Mouse (Mus musculus): ENCODE results near the gene Ppp4r1. TPM values are rescaled to one million over a fixed set of nuclear protein-coding genes. Genes with fewer than 3 reads are reported as not detected.

Gene Ppp4r1
- polyA plus RNA-seq, 1 experiment from 2014 or later, result 51.0 TPM

DNA sequence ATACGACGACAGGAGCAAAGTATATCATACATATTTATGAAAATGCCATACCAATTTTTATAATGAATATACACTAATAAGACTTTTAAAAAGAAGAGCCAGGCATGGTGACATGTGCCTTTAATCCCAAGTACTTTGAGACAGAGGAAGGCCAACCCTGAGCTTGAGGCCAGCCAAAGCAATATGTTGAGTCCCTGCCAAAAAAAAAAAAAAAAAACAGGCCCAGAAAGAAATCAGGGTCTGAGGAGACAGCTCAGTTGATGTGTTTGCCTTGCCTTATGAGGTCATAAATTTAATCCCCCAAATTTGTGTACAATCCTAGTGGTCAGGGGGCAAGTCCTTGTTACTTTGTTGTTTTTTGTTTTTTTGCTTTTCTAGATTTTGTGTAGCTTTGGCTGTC, 1.4 kb upstream of the Ppp4r1 start:
- Histone ChIP-seq H3K27ac (ENCODE audit: low read depth, low read length) (no peak overlapping the region), H3K4me2 (no peak overlapping the region), H3K9me3 (ENCODE audit: control insufficient read depth, low read length) (no peaks in the 10 kb centered on the region; the same call in 1 of the 2 replicates), H3K9ac (ENCODE audit: low read length) (no peak overlapping the region), H3K27me3 (ENCODE audit: control insufficient read depth, insufficient read depth, low read length) (no peaks in the 10 kb centered on the region), H3K36me3 (ENCODE audit: control insufficient read depth, insufficient read depth, low read length) (no peaks in the 10 kb centered on the region), H3K4me1 (ENCODE audit: control insufficient read depth, insufficient read depth, low read length) (peaks cover 11% of the 10 kb centered on the region), H3K4me3 (ENCODE audit: low read depth, low read length) (no peak overlapping the region)
- DNase-seq (ENCODE audit: low spot score, missing footprints) (no peak), ATAC-seq (ENCODE audit: low FRiP score) (no peak)
- 93% methylated on average over 2 of the region's 2 CpGs for WGBS

- Histone ChIP-seq H3K9me3 (ENCODE audit: control insufficient read depth, low read length) (no peaks in the 10 kb centered on the region; the same call in 1 of the 2 replicates), H3K36me3 (ENCODE audit: control insufficient read depth, insufficient read depth, low read length) (no peaks in the 10 kb centered on the region), H3K27ac (ENCODE audit: low read depth, low read length) (peak overlapping the region; percentile 99), H3K4me2 (peak overlapping the region; percentile 69), H3K4me3 (ENCODE audit: low read depth, low read length) (peak overlapping the region; percentile 95), H3K4me1 (ENCODE audit: control insufficient read depth, insufficient read depth, low read length) (peaks cover 11% of the 10 kb centered on the region), H3K27me3 (ENCODE audit: control insufficient read depth, insufficient read depth, low read length) (no peaks in the 10 kb centered on the region), H3K9ac (ENCODE audit: low read length) (peak overlapping the region; percentile 99)
- DNase-seq (ENCODE audit: low spot score, missing footprints) (peak; percentile 96), ATAC-seq (ENCODE audit: low FRiP score) (peak; percentile 71)
- WGBS, result under 1% methylated on average over 52 of the region's 135 CpGs
Observed at GRCm38 (mm10) chr17:65783182-65784161, 1.1 kb downstream of the Ppp4r1 start.

- Histone ChIP-seq H3K27me3 (ENCODE audit: control insufficient read depth, insufficient read depth, low read length) (no peaks in the 10 kb centered on the region), H3K9me3 (ENCODE audit: control insufficient read depth, low read length) (no peaks in the 10 kb centered on the region; the same call in 1 of the 2 replicates), H3K36me3 (ENCODE audit: control insufficient read depth, insufficient read depth, low read length) (no peaks in the 10 kb centered on the region), H3K27ac (ENCODE audit: low read depth, low read length) (no peak overlapping the region), H3K4me3 (ENCODE audit: low read depth, low read length) (peak overlapping the region; percentile 95), H3K4me1 (ENCODE audit: control insufficient read depth, insufficient read depth, low read length) (peaks cover 11% of the 10 kb centered on the region), H3K9ac (ENCODE audit: low read length) (peak overlapping the region; percentile 9; the same call in 1 of the 2 replicates), H3K4me2 (peak overlapping the region; percentile 68)
- WGBS, result 78% methylated on average over 8 of the region's 8 CpGs
- no peak for ATAC-seq (ENCODE audit: low FRiP score)
- DNase-seq (ENCODE audit: low spot score, missing footprints), result peak; percentile 85
Observed at GRCm38 (mm10) chr17:65784610-65785140, 2.3 kb downstream of the Ppp4r1 start.

GRCm38 (mm10) chr17:65785707-65786106, 3.3 kb downstream of the Ppp4r1 start:
- no peak overlapping the region for H3K9ac ChIP-seq (ENCODE audit: low read length)
- H3K4me1 ChIP-seq (ENCODE audit: control insufficient read depth, insufficient read depth, low read length), result peaks cover 11% of the 10 kb centered on the region
- H3K27me3 ChIP-seq (ENCODE audit: control insufficient read depth, insufficient read depth, low read length), result no peaks in the 10 kb centered on the region
- DNase-seq (ENCODE audit: low spot score, missing footprints) (peak; percentile 41), ATAC-seq (ENCODE audit: low FRiP score) (no peak)
- H3K9me3 ChIP-seq (ENCODE audit: control insufficient read depth, low read length), result no peaks in the 10 kb centered on the region; the same call in 1 of the 2 replicates
- no peak overlapping the region for H3K4me3 ChIP-seq (ENCODE audit: low read depth, low read length)
- no peaks in the 10 kb centered on the region for H3K36me3 ChIP-seq (ENCODE audit: control insufficient read depth, insufficient read depth, low read length)
- no peak overlapping the region for H3K4me2 ChIP-seq
- H3K27ac ChIP-seq (ENCODE audit: low read depth, low read length), result no peak overlapping the region

GRCm38 (mm10) chr17:65786225-65786624, 3.9 kb downstream of the Ppp4r1 start:
- no peak overlapping the region for H3K9ac ChIP-seq (ENCODE audit: low read length)
- WGBS, result 83% methylated on average over 7 of the region's 7 CpGs
- DNase-seq (ENCODE audit: low spot score, missing footprints) (peak; percentile 81), ATAC-seq (ENCODE audit: low FRiP score) (no peak)
- peaks cover 11% of the 10 kb centered on the region for H3K4me1 ChIP-seq (ENCODE audit: control insufficient read depth, insufficient read depth, low read length)
- H3K9me3 ChIP-seq (ENCODE audit: control insufficient read depth, low read length), result no peaks in the 10 kb centered on the region; the same call in 1 of the 2 replicates
- H3K4me3 ChIP-seq (ENCODE audit: low read depth, low read length), result no peak overlapping the region
- H3K36me3 ChIP-seq (ENCODE audit: control insufficient read depth, insufficient read depth, low read length), result no peaks in the 10 kb centered on the region
- H3K27me3 ChIP-seq (ENCODE audit: control insufficient read depth, insufficient read depth, low read length), result no peaks in the 10 kb centered on the region
- no peak overlapping the region for H3K27ac ChIP-seq (ENCODE audit: low read depth, low read length)
- no peak overlapping the region for H3K4me2 ChIP-seq

- H3K27ac ChIP-seq (ENCODE audit: low read depth, low read length), result no peak overlapping the region
- WGBS, result 89% methylated on average over 4 of the region's 4 CpGs
- no peak overlapping the region for H3K4me3 ChIP-seq (ENCODE audit: low read depth, low read length)
- H3K9me3 ChIP-seq (ENCODE audit: control insufficient read depth, low read length), result no peaks in the 10 kb centered on the region; the same call in 1 of the 2 replicates
- H3K9ac ChIP-seq (ENCODE audit: low read length), result no peak overlapping the region
- ATAC-seq (ENCODE audit: low FRiP score) (no peak), DNase-seq (ENCODE audit: low spot score, missing footprints) (peak; percentile 68)
- no peaks in the 10 kb centered on the region for H3K36me3 ChIP-seq (ENCODE audit: control insufficient read depth, insufficient read depth, low read length)
- peaks cover 5% of the 10 kb centered on the region for H3K4me1 ChIP-seq (ENCODE audit: control insufficient read depth, insufficient read depth, low read length)
- no peak overlapping the region for H3K4me2 ChIP-seq
- no peaks in the 10 kb centered on the region for H3K27me3 ChIP-seq (ENCODE audit: control insufficient read depth, insufficient read depth, low read length)
Observed at GRCm38 (mm10) chr17:65787261-65787660, 4.9 kb downstream of the Ppp4r1 start.

DNA sequence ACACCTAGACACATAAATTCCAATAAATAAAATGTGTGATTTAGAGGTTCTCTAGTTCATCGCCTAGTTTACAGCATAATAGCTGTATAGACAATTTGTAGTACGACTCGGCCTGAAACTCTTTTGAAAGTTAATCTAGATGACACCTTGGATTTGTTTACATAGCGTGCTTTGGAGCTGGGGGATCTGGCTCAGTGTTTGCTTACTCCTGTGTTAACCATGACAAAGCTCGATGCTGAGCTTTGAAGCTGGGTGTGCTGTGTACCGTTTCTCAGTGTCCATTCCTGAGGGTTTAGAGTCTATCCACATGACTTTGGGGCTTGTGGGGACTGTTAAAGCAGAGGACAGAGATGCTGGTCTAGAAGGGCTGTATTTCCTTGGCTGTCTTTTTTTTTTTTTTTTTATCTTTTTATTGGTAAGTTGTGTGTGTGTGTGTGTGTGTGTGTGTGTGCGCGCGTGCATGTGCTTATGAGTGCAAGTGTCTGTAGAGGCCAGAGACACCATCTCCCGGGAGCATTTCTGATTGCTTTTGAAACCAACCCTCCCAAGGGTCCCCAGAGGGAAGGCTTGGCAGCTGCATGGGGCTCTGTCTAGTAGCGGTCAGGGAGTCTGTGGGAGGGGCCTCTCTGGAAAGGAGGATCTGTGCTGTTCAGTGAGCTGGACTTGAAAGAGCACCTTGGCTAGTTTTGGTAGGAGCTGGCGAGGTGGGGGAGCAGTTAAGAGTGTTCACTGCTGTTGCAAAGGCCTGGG, 6.3 kb downstream of the Ppp4r1 start:
- peak; percentile 78 for DNase-seq (ENCODE audit: low spot score, missing footprints)
- no peaks in the 10 kb centered on the region for H3K27me3 ChIP-seq (ENCODE audit: control insufficient read depth, insufficient read depth, low read length)
- H3K4me2 ChIP-seq, result no peak overlapping the region
- no peak overlapping the region for H3K27ac ChIP-seq (ENCODE audit: low read depth, low read length)
- peaks cover 5% of the 10 kb centered on the region for H3K4me1 ChIP-seq (ENCODE audit: control insufficient read depth, insufficient read depth, low read length)
- ATAC-seq (ENCODE audit: low FRiP score), result 0 out of 2 replicates have a peak, but pooled peaks have one; percentile 38
- no peaks in the 10 kb centered on the region for H3K36me3 ChIP-seq (ENCODE audit: control insufficient read depth, insufficient read depth, low read length)
- H3K9ac ChIP-seq (ENCODE audit: low read length), result no peak overlapping the region
- H3K4me3 ChIP-seq (ENCODE audit: low read depth, low read length), result no peak overlapping the region
- no peaks in the 10 kb centered on the region; the same call in 1 of the 2 replicates for H3K9me3 ChIP-seq (ENCODE audit: control insufficient read depth, low read length)
- 82% methylated on average over 12 of the region's 12 CpGs for WGBS

GRCm38 (mm10) chr17:65789576-65789975, 7.2 kb downstream of the Ppp4r1 start:
- Histone ChIP-seq H3K9ac (ENCODE audit: low read length) (no peak overlapping the region), H3K27me3 (ENCODE audit: control insufficient read depth, insufficient read depth, low read length) (no peaks in the 10 kb centered on the region), H3K4me3 (ENCODE audit: low read depth, low read length) (no peak overlapping the region), H3K4me1 (ENCODE audit: control insufficient read depth, insufficient read depth, low read length) (peaks cover 2% of the 10 kb centered on the region), H3K9me3 (ENCODE audit: control insufficient read depth, low read length) (no peaks in the 10 kb centered on the region; the same call in 1 of the 2 replicates), H3K27ac (ENCODE audit: low read depth, low read length) (no peak overlapping the region), H3K4me2 (no peak overlapping the region), H3K36me3 (ENCODE audit: control insufficient read depth, insufficient read depth, low read length) (no peaks in the 10 kb centered on the region)
- peak; percentile 71 for DNase-seq (ENCODE audit: low spot score, missing footprints)
- 88% methylated on average over 6 of the region's 6 CpGs for WGBS
- no peak for ATAC-seq (ENCODE audit: low FRiP score)
